Mouse (Mus musculus): ENCODE data around the gene Olfr323.

Gene Olfr323

DNA sequence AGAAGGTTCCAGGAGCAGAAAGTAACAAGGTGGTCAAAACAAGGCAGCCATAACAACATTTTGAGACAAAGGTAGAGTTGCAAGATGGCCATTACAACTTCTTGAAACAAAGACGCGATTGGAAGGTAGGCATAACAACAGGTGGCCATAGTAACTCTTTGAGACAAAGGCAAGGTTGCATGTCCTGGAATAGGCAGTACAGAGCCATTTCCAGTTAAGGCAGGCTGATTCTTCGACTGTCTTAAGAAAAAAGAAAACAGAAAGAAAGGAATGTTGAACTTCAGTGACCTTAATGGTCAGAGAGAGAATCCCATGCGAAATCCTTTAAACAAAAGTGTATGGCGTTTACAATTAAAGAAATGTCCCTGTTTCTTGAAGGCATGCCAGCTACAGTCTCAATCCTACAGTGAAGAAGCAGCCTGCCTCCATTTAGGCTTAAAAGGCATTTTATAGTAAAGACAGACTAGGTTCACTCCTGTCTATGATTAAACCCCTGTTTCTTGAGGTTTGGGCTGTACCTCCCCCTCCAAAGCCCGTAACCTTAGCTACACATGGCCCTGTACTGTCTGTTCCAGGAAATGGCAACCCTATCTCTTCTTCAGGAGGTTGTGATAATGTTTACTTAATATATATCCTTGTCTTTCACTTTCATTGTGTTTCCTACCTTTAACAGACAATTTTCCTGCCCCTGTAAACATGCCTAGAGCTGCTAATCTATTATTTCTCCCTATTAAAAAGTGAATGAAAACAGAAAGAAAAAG, 27.3 kb downstream of the Olfr323 start:
- DNase-seq (ENCODE audit: low read depth, low spot score): no peak

DNA sequence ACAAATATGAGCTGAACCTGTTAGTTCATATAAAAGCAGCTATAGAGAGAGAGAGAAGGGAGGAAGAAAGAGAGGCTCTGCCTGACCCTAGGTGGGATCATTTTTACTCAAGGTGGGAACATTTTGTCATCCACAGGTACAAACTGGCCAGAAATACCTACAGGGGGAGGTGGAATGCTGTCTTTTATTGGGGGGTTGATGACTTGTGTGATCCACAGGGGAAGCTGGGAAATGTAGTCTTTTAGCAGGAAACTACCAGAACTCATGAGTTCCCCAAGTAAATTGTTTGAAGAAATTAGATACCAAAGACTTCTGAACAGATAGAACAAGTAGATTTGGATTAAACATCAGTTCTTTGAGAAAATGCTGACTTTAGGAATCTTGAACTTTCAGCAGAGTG, 28.2 kb downstream of the Olfr323 start:
- no peak for DNase-seq (ENCODE audit: low read depth, low spot score)

DNA sequence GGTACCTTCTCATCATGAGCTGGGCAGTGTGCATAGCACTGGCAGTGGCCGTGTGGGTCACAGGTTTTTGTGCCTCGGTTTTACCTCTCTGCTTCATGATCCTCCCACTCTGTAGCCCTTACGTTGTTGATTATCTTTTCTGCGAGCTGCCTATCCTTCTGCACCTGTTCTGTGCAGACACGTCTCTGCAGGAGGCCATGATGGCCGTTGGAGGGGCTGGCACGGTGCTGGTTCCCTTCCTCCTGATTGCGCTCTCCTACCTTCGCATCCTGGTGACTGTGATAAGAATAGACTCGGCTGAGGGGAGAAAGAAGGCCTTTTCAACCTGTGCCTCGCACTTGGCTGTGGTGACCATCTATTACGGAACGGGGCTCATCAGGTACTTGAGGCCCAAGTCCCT, 32.5 kb downstream of the Olfr323 start:
- no peak for DNase-seq (ENCODE audit: low read depth, low spot score)

DNA sequence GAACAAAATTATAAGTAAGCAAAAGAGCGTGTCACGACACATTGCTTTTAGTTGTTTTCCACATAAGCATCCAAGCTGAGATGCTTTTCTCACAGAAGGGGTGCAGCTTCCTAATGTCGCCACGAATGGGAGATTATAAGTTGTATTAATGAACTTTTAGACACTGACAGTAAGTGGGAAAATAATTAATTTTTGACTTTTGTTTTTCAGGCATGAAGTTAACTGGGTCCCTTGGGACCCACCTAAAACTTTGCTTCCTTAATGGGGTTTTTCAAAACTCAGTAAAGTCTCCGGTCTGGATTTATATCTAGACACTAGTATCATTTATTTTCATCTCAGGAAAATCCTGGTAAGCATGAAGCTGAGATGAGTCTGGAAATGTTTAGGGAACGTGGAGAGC, 35.5 kb downstream of the Olfr323 start, which contains the start of gene Olfr324:
TSS of gene Olfr324 (plus strand) at position 301 of the 400 bp plus-strand sequence.
- no peak for DNase-seq (ENCODE audit: low read depth, low spot score)

DNA sequence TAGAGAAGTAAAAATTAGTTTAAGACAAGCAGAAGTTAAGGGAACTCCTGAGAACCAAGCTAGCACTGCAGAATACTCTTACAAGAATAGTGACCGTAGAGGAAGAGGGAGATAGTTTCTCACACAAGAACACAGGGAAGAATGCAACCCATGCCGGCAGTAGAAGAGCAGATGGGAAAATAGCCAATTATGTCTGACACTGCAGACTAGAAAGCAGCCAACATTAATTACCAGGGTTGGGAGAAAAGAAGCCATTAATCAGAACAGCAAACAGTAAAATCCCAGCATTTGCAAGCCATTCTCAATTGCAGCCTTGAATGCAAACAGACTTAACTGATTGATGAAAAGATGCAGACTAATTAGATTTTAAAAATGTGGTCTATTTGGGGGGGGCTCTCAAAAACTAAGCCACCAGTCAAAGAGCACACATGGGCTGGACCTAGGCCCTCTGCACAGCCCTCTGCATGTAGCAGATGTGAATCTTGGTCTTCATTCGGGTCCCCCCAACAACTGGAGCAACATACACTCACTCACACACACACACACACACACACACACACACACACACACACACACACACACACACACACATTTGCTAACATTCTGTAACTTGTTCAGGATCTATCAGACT, 41.6 kb downstream of the Olfr323 start:
- no peak for DNase-seq (ENCODE audit: low read depth, low spot score)

DNA sequence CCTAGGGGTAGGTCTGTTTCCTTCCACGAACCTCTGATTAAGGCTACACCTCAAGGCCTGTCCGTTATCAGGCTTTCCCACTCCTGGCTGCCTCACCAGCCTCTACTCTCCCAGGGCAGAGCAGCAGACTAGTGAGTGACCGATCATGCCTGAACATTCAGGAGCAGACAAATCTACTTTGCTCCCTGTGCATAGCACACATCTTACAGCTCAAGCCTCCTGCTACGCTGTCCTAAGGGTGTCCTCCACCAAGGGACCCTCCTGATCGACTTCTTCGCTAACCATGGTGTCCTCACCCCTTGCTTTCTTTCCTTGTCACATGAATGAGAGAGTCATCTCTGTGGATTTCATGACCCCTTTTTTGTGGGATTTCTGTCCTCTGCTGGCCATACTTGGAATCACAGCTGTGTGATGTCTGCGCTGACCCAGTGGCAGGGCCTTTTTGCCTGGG, 42.4 kb downstream of the Olfr323 start:
- DNase-seq (ENCODE audit: low read depth, low spot score): no peak

DNA sequence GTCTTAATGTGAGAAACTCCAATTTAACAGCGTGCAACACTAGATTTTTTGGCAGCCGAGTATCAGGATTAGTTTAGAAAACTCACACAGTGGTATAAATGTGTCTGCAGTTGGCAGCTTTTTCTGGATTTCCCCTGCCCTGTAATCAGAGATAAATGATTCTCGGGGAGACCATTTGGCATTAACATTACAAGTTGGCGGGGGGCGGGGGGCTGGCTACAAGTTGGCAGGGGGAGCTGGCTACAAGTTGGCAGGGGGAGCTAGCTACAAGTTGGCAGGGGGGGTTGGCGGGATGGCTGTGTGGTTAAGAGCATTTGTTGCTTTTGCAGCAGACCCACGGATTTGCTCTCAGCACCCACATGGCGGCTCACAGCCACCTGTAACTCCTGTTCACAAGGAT, 51.7 kb downstream of the Olfr323 start:
- no peak for DNase-seq (ENCODE audit: low read depth, low spot score)

DNA sequence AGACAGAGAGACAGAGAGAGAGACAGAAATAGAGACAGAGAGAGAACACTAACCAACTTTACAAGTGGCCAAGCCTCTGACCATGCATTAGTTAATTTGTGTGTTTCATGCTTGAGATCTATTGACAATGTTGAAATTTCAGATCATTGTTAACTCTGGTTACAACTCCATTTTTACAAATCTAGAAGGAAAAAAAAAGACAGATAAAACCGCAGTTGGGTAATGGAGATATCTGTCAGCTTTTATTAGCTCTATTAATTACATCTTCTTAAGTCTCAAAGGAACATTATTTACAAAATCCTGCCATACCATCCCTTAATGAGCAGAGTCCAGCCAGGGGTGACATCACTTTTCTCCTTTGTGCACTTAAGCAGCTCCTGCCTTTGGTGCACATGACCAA, 52.9 kb downstream of the Olfr323 start, which contains the start of gene Olfr325:
TSS of gene Olfr325 (plus strand) at position 301 of the 400 bp plus-strand sequence.
- DNase-seq (ENCODE audit: low read depth, low spot score): no peak

All from CD4-positive helper T cell, adult 2 months (primary cell).